Mouse (Mus musculus): ENCODE results near the gene 2310057J18Rik. TPM values are rescaled to one million over a fixed set of nuclear protein-coding genes. Genes with fewer than 3 reads are reported as not detected.

The 2310057J18Rik gene
- polyA plus RNA-seq, 1 experiment from 2014 or later = not detected

Other genes starting within 250 kb of the 2310057J18Rik start
- 27.4 and 29.8 TPM in 2 replicates for gene Soga3, start 157.5 kb upstream of the 2310057J18Rik start, polyA plus RNA-seq (2014; fragmentation: Nextera tagmentation; extraction: Ambion mirVana)
- gene Gm49353, start 212.7 kb upstream of the 2310057J18Rik start, polyA plus RNA-seq (2014; fragmentation: Nextera tagmentation; extraction: Ambion mirVana) = 2.5 and 5.1 TPM in 2 replicates
- 8.3 and 8.7 TPM in 2 replicates for gene 9330159F19Rik, start 225.3 kb upstream of the 2310057J18Rik start, polyA plus RNA-seq (2014; fragmentation: Nextera tagmentation; extraction: Ambion mirVana)

All from neural tube, embryonic 11.5 days (tissue).